Mouse (Mus musculus) Patski (cell line): ENCODE measurements at regions not wholly inside any gene's neighbourhood (a gene's known extent, or its start where the extent isn't known, plus 50 kb on each side); places are given as distances from the start of the nearest gene placed in this dataset.
"Not testable (repeated sequence)": the region's sequence is repeated elsewhere in the genome, so short reads cannot be mapped to it uniquely, and the experiment has no call there.

ENCODE experiments used
- ATAC-seq: fragments of 100-300 bp; one replicate; pipeline ENCODE4 v1.8.0; 2021
- CTCF ChIA-PET: fragments of 350-600 bp; sonication (Branson Sonifier 250); formaldehyde crosslinking; loops from one replicate; lab custom pipeline; 2022; ENCODE audit warnings: inconsistent platforms; lab: Charles Lee
- POLR2A ChIA-PET: fragments of 350-600 bp; sonication (Branson Sonifier 250); formaldehyde crosslinking; loops from one replicate; lab custom pipeline; 2022; ENCODE audit warnings: antibody characterized with exemption, inconsistent platforms; lab: Charles Lee
- DNase-seq: peaks from one replicate; pipeline ENCODE4 v3.0.0-alpha.2; 2011; ENCODE audit warnings: low read depth, low spot score
- H3K27me3 ChIP-seq: fragments of 371-371 bp; one replicate; pipeline ENCODE4 v1.5.1; 2021
- CTCF ChIP-seq: fragments of 100-300 bp; IDR thresholded peaks from one replicate; pipeline ENCODE4 v1.5.1; 2021
- in situ Hi-C: fragments of 300-500 bp; cut with MboI; formaldehyde crosslinking; loops from 3 replicates; pipeline ENCODE4 v1.11.1; 2018; ENCODE audit warnings: low pct_unique_long_range_greater_than_20kb, mixed read lengths

- ChIA-PET CTCF (no interaction called here), POLR2A (no interaction called here)
- H3K27me3 ChIP-seq: peaks cover 54% of the 10 kb centered on the region
- ATAC-seq: no peak
- in situ Hi-C loops: no loop called here
- DNase-seq: no peak
- TF ChIP-seq CTCF: no peak
These were observed 62.1 kb upstream of the Adgrl1 start for GRCm38 (mm10) chr8:83837637-83838378.

GRCm38 (mm10) chr8:83829851-83830250, 70.1 kb upstream of the Adgrl1 start:
- no peak for TF ChIP-seq CTCF
- in situ Hi-C loops: no loop called here
- no peak for ATAC-seq
- DNase-seq: no peak
- H3K27me3 ChIP-seq: peaks cover 34% of the 10 kb centered on the region
- POLR2A ChIA-PET: no interaction called here
- CTCF ChIA-PET: no interaction called here

GRCm38 (mm10) chr8:83824925-83825680, 74.8 kb upstream of the Adgrl1 start:
- CTCF ChIA-PET: no interaction called here
- no peak for DNase-seq
- peaks cover 6% of the 10 kb centered on the region for H3K27me3 ChIP-seq
- ATAC-seq: no peak
- no peak for TF ChIP-seq CTCF
- POLR2A ChIA-PET: no interaction called here
- in situ Hi-C loops: no loop called here

DNA sequence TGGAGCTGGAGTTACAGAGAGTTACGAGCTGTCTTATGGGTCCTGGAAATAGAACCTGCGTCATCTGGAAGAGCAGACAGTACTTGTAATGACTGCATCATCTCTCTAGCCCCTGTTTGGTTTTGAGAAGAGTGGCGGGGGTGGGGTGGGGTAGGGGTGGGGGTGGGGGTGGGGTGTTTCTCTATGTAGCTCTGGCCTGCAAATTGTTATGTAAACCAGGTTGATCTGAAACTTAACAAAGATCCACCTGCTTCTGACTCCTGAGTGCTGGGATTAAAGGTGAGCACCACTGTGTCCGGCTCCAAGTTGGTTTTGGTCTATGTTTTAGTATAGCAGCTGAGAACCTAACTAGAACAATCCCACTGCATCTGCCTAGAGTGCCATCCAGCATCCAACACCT, 78.0 kb upstream of the Adgre5 start:
- ChIA-PET CTCF (interaction anchor here (1.2 kb wide), 1 partner anchor 157 kb away, joined by 3 read pairs; no protein-coding TSS in a partner anchor), POLR2A (no interaction called here)
- in situ Hi-C loops: no loop called here
- ATAC-seq (no peak), DNase-seq (no peak)
- TF ChIP-seq CTCF: no peak
- H3K27me3 ChIP-seq: peaks cover 14% of the 10 kb centered on the region

DNA sequence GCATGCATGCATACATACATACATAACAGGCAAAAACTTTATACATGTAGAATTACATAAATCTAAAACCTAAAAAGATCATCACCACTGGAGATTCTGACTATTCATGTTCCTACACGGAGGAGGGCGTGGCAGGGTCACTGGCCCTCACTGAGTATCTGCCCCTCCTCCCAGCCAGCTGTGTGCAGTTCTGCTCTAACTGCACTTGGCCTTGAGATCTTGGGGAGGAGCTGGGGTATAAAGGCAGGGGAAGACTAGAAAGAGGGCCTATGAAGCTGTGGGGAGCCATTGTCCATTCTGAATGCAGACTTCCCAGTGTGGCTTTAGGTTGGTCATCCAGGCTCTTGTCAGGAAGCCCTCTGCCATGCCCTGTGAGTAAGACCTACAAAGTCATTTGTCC, 69.5 kb upstream of the Adgre5 start:
- ChIA-PET CTCF (interaction anchor here (1.7 kb wide), 1 partner anchor 28 kb away, joined by 6 read pairs; no protein-coding TSS in a partner anchor), POLR2A (no interaction called here)
- H3K27me3 ChIP-seq: peaks cover 6% of the 10 kb centered on the region
- in situ Hi-C loops: no loop called here
- ATAC-seq (no peak), DNase-seq (no peak)
- no peak for TF ChIP-seq CTCF

- TF ChIP-seq CTCF: no peak
These were observed 64.5 kb upstream of the Adgre5 start for GRCm38 (mm10) chr8:83805612-83806011.

GRCm38 (mm10) chr8:83803312-83803711, 62.2 kb upstream of the Adgre5 start:
- CTCF ChIA-PET: interaction anchor here (1.0 kb wide), 1 partner anchor 89 kb away, joined by 5 read pairs; no protein-coding TSS in a partner anchor
- POLR2A ChIA-PET, ATAC-seq, DNase-seq, H3K27me3 ChIP-seq, in situ Hi-C loops: not testable (repeated sequence)

More at GRCm38 (mm10) chr8:83805612-83806011, 64.5 kb upstream of the Adgre5 start:
- ChIA-PET CTCF (no interaction called here), POLR2A (no interaction called here)
- H3K27me3 ChIP-seq: peaks cover 7% of the 10 kb centered on the region
- DNase-seq (no peak), ATAC-seq (no peak)
- in situ Hi-C loops: loop anchor here (5.0 kb wide), 1 partner anchor 77 kb away; no protein-coding TSS in a partner anchor

DNA sequence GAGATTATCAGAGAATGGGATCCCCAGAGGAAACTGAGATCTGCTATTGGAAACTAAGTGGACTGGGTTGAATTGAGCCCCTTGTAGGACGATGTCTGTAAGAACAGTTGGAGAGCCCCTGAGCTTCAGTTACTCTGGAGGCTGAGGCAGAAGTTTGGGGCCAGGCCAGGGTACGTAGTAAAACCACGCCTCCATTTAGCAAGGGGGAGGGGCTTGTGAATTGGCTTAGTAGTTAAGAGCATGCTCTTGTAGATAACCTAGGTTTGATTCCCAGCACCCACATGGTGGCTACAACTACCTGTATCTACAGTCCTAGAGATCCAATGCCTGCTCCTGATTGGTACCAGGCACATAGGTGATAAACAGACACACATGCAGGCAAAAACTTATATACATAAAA, 61.4 kb upstream of the Adgre5 start:
- in situ Hi-C loops: no loop called here
- no peak for TF ChIP-seq CTCF
- POLR2A ChIA-PET: interaction anchor here (0.5 kb wide), 1 partner anchor 60 kb away, joined by 4 read pairs; no protein-coding TSS in a partner anchor
- peaks cover 7% of the 10 kb centered on the region for H3K27me3 ChIP-seq
- CTCF ChIA-PET: no interaction called here
- ATAC-seq (no peak), DNase-seq (no peak)

GRCm38 (mm10) chr8:83799607-83799950, 58.5 kb upstream of the Adgre5 start:
- in situ Hi-C loops: no loop called here
- ChIA-PET CTCF (interaction anchor here (1.0 kb wide), 1 partner anchor 17 kb away, joined by 3 read pairs; no protein-coding TSS in a partner anchor), POLR2A (no interaction called here)
- no peak for TF ChIP-seq CTCF
- DNase-seq: no peak
- ATAC-seq: no peak
- H3K27me3 ChIP-seq: peaks cover 7% of the 10 kb centered on the region

DNA sequence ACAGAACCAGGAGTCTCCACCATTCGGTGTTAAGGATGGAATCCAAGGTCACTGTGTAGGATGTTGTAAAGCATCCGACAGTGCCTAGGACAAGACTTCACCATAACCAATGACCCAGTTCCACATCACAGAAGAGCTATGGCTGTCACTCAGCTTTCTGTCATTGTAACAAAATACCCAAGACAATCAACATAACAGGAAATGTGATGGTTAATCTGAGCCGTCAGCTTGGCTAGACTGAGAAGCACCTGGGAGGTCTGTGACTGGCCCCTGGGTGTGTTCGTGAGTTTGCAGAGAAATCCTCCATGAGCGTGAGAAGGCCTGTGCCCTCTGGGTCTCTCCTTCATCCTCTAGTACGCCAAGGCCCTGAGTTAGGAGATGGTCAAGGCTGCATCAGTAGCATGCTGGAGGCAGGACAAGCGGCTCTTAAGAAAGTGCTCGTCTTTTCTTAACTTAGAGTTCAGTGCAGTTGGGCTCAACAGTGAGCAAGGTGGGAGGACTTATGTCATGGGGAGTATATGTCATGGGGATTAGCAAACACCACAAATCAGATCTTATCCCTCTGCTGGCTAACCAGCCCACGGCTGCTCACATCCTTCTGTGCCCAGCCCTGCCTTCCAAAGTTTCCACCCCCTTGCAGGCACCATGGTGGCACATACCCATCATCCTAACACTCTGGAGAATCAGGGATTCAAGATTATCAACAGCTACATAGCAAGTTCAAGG, 57.9 kb upstream of the Adgre5 start:
- ChIA-PET CTCF (no interaction called here), POLR2A (no interaction called here)
- no peak for TF ChIP-seq CTCF
- peaks cover 7% of the 10 kb centered on the region for H3K27me3 ChIP-seq
- in situ Hi-C loops: no loop called here
- no peak for DNase-seq
- no peak for ATAC-seq
